Mouse (Mus musculus) spleen, adult 10 weeks (tissue): ENCODE measurements around the gene Olfr1271. TPM values are rescaled to one million over a fixed set of nuclear protein-coding genes. Genes with fewer than 3 reads are reported as not detected.

Experiments used
- polyA plus RNA-seq: library from polyadenylated mRNA; stranded (reverse); fragments of 350-450 nt; fragmentation: Illumina TruSeq; extraction: RNeasy Lipid Tissue Mini Kit (QIAGEN cat#74804); gene quantifications from one replicate; pipeline ENCODE4 v1.2.3, GENCODE M21; 2015; ENCODE audit warnings: low replicate concordance; ENCODE audit not compliant: insufficient read depth

The Olfr1271 gene
- not detected for polyA plus RNA-seq

GRCm38 (mm10) chr2:90270932-90271331 lies at the start of gene Olfr1271:
Olfr1271 (minus strand) TSS chr2:90271032.

DNA sequence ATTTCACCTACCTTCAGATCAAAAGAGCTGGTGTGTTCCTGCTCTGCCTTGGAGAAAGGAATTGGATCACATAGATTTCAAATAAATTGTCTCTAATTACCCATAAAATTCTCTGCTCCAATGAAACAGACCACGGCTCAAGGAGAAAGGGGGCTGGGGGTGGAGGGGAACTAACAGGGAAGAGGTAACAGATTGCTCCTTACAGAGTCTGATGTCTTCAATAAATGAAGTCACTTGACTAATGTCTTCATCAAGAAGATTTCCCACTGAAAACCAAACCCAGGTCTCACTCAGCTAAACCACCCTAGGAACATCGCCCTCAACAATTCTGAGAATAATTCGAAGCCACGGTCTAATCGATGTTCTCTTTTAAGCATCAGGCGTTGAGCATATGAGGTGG lies 21.9 kb upstream of the Olfr1271 start, which contains the start of gene Olfr1272:
Olfr1272 (minus strand) TSS at position 101 of the 400 bp plus-strand sequence.

DNA sequence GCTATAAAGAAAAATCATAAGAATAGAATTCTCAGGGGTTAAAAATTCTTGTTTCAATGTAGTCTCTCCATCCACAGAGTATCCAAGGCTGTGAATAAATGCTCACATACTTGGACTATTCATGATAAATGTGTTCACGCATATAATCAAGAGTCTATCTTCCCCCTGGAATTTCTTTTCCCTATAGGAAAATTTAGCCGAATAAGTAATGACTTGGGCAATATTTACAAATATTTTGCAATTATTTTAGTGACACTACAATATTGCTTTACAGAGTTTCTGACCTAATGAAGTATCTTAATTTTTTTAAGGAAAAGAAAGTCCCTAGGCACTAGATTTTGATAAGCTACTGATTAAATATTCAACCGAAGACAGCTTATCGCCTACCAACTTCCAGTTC lies 13.3 kb downstream of the Olfr1271 start, which contains the start of gene Olfr142:
Olfr142 (minus strand) TSS at position 101 of the 400 bp plus-strand sequence.

DNA sequence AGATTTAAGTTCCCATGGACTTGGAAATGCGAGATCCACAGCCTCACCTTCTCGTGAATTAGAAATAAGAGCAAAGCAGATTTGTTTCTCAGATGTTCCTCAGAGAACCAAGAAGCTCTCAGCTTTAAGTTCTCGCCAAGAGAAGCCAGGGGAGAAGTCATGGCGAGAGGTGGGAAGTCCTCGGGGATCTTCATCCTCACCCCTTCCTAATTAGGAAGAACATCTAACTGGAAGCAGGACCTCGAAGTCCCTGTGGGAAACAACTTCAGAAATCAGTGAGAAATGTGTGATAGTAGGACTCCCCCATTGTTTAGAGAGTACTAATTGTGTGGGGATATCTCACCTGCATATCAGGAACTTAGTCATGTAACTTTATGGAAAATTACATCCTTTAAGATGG lies 46.4 kb downstream of the Olfr1271 start, which contains the start of gene Olfr1506:
Olfr1506 (minus strand) TSS at position 101 of the 400 bp plus-strand sequence.

Other genes with a start within 250 kb of the Olfr1271 start
- gene Olfr1264, start 245.5 kb downstream of the Olfr1271 start, polyA plus RNA-seq: not detected
- gene Olfr1265, start 235.7 kb downstream of the Olfr1271 start, polyA plus RNA-seq: not detected
- gene Olfr140, start 207.4 kb downstream of the Olfr1271 start, polyA plus RNA-seq: not detected
- gene Olfr1269, start 149.6 kb downstream of the Olfr1271 start, polyA plus RNA-seq: not detected
- not detected for gene Olfr32, start 128.7 kb downstream of the Olfr1271 start, polyA plus RNA-seq
- gene Olfr1270, start 117.9 kb downstream of the Olfr1271 start, polyA plus RNA-seq: not detected
- not detected for gene Olfr1506, start 46.5 kb downstream of the Olfr1271 start, polyA plus RNA-seq
- gene Olfr142, start 13.4 kb downstream of the Olfr1271 start, polyA plus RNA-seq: not detected
- not detected for gene Olfr1272, start 21.8 kb upstream of the Olfr1271 start, polyA plus RNA-seq
- gene Gm13769, start 51.2 kb upstream of the Olfr1271 start, polyA plus RNA-seq: not detected
- gene Olfr1274-ps, start 127.7 kb upstream of the Olfr1271 start, polyA plus RNA-seq: not detected